Mouse (Mus musculus) R1 (cell line): ENCODE measurements around the gene Syf2.

Source experiments
- DNase-seq: peaks from one replicate; pipeline ENCODE4 v3.0.0-alpha.2; 2018; ENCODE audit warnings: low read depth, low spot score

Syf2 gene

DNA sequence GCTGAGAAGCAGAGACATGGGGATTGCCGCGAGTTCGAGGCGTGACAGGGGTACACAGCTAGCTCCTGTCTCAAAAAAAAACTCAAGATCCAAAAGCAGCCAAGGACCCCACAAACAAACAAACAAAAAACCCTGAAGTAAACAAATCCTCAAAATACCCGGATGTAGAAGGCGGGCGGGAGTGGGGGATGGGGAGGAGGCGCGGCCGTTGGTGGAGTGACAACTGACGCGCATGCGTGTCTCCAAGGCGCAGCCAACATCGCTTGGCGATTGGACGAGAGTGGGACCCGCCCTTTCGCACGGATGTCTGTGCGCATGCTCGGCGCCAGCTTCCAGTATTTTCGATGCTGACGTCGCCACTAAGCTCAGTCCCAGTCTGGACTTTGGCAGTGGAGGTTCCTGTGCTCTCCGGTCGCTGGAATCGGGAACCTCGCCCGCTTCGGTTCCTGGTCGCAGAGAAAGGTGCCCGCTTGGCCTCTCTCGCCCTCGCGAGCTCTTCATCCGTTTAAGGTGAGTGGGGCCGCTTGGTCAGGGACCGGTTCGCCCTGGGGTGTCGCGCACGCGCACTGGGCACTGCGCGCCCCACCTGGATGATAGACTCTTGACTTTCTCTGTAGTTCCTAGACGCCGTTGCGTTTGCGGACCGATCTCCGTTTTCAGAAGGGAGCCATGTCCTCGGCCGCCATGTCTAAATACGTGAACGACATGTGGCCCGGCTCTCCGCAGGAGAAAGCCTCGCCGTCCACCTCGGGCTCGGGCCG is 7.3 kb upstream of the Syf2 start, which contains the start of gene Rsrp1:
TSS of gene Rsrp1 (plus strand) at position 335 of the 761 bp plus-strand sequence.
- DNase-seq, result peak; percentile 98

DNA sequence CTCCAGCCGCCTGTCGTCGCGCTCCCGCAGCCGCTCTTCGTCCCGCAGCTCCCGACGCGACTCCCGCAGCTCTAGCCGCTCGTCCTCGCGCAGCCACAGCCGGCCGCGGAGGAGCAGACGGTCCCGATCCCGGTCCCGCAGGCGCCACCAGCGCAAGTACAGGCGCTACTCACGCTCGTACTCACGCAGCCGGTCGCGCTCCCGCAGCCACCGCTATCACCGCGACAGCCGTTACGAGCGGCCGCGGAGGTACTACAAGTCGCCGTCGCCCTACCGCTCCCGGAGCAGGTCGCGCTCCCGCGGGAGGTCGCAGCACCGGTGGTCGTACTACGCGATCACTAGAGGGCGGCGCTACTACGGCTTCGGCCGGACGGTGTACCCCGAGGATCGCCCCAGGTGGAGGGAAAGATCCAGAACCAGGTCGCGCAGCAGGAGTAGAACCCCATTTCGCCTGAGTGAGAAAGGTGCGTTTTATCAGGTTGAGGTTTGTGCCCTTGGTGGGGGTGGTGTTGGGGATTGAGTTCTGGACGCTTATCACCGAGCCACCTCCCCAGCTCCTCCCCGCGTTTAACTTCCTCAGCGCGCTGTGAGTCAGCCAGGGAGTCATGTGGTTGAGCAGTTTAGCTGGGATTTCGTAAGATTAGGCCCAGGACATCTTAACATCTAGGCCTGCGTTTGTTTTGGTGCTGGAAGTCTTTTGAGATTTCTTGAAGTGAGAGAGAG is 6.5 kb upstream of the Syf2 start:
- peak; percentile 75 for DNase-seq

GRCm38 (mm10) chr4:134925206-134925605 is 5.5 kb upstream of the Syf2 start:
- no peak for DNase-seq

DNA sequence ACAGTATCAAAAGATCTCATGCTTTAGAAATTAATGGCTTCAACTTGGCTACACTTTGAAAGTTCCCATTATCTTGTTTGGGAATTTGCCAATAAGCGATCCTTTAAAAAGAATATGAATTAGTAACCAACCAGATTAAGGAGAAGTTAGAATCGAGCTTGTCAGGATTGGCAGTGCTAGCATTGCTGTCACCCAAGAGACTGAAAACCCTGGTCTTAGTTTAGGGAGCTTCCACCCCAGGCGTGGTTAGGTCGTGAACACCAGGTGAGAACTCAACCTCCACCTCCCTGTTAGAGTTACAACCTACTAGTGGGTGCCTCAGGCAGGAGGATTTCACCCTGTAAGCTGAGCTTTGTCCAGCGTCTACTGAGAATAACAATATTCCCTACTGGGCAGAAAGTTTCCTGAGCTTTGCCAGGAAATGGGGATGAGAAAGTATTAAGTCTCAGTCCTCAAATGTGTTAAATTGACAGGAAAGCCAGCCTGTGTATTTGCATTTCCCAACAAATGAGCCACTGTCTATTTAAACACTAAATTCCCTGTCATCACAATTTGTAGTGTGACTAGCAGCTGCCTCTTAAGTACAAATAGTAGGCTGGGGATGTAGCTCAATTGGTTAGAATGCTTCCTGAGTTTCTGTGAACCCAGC is 2.8 kb upstream of the Syf2 start:
- no peak for DNase-seq

DNA sequence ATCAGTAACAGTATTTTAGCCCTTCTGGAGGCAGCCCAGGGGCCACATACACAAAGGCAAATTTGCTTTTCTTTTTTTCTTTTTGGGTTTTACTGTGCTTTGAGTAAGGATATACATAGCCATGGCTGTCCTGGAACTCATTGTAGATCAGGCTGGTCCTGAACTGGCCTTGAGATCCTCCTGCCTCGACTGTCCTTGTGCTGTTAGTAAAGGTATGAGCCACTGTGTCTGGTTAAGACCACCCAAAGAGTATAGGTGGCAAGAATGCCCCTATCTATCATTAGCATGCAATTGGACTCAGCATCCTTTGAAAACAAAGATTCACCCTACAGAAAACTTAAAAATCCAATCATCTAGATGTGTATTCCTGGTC is 2.2 kb upstream of the Syf2 start:
- DNase-seq, result no peak

DNA sequence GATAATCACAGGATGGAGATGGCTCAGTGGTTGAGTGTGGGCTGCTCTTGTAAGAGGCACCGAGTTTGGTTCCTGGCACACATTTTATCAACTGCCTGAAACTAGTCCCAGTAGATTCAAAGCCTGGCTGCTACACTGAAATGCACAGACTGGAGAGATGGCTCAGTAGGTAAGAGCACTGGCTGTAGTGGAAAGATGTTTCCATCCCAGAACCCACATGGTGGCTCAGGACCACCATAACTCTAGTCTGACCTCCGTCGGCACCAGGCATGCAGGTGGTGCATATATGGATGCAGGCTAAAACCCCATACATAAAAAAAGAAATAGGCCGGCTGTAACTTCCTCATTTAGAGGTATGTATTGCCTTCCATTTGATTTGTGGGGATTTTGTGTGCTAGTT is 1.2 kb upstream of the Syf2 start:
- no peak for DNase-seq

GRCm38 (mm10) chr4:134930190-134930589 is 508 bp upstream of the Syf2 start:
- DNase-seq, result no peak

- DNase-seq, result peak; percentile 54
Measured at GRCm38 (mm10) chr4:134937240-134938176, 6.8 kb downstream of the Syf2 start.

DNA sequence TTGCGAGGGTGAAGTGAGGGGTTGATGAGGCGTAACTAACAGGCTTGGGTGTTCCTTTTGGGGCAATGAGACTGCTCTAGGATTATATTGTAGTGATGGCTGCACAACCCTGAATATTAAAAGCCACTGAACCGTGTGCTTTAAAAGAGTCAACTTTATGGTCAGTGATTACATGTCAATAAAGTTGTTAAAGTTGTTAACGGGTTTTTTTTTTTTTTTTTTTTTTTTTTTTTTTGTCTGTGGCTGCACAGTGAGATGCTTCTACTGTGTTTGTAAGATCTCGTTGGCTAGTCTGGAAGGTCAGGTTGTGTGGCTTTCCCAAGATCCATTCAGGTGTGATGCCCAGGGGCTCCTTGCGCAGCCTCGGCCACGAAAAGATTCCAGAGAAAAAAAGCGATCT is 9.2 kb downstream of the Syf2 start:
- no peak for DNase-seq

DNA sequence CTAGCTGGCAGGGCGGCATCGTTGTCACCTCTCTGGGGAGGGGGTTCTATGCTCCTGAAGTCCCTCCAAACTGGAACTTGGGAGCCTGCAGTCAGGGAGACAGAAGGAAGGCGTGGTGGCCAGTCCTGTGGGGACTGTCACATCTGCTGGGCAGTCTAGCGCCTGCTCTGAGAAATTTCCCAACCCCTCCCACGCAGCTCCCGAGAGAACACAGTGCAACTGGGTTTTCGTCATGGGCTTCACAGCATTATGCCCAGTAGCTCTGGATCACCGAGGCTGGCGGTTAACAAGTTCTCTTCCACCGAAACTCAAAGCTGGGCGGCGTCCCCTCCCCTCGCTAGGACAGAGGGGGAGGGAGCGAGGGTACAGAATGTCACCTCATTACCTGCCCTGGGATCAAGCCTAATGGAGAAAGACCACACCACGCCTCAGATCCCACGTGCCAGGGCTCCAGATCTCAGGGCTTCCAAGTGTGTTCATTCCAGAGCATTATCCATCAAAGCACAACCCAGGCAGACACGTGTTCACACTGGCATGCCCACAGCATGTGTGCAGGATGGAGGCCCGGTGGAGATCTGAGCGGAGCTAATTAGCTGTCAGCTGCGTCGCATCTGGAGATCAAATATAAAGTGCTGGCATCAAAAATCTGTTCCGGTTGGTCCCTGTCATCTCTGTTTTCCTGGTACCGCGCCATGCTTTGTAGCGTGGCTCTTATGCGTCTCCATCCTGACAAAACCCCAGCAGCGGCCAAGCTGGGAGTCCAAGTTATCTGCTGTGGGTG is 13.2 kb downstream of the Syf2 start:
- DNase-seq, result no peak

GRCm38 (mm10) chr4:134946024-134946744 is 15.5 kb downstream of the Syf2 start:
- DNase-seq, result peak; percentile 87

DNA sequence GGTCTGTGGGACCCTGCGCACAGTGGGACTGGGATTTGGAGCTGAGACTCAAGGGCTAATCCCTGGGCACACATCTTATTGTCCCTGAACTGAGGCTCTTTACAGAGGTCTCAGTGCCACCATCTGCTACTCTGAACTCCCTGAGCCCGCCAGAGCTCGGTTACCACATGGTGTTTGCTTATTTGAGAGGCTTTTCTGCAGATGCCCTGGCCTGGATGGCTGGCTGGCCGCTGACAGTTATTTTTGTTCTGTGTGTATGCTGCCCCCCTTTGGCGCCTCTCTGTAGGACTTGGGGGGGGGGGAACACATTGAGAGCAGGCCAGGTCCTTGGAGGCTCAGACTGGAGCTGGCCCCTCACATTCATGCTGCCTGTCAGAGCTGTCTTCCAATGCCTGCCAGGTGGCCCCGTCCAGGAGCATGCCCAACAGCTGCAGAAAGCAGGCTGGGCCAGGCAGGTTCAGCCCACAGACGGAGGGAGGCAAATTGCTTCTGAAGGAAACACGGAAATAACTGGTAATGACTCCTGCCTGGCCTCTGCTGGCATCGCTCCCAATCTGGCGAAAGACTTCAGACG is 19.9 kb downstream of the Syf2 start:
- DNase-seq, result peak; percentile 42

- DNase-seq, result peak; percentile 39
Measured at GRCm38 (mm10) chr4:134954461-134954860, 23.8 kb downstream of the Syf2 start.

DNA sequence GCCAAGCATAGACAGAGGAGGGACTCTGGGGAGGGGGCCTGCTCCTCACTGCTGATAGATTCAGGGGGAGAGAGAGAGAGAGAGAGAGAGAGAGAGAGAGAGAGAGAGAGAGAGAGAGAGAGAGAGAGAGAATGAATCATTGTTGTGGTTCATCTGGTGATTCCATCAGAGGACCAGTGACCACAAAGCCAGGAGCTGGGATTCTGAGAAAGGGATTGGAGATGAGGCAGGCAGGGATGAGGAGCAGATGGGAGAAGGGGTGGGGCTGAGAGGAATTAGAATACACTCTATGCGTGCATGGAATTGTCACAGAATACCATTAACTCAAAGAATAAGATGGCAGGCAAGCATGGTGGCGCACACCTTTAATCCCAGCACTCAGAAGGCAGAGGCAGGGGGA is 24.5 kb downstream of the Syf2 start:
- no peak for DNase-seq

GRCm38 (mm10) chr4:134955845-134956244 is 25.1 kb downstream of the Syf2 start:
- DNase-seq, result no peak

DNA sequence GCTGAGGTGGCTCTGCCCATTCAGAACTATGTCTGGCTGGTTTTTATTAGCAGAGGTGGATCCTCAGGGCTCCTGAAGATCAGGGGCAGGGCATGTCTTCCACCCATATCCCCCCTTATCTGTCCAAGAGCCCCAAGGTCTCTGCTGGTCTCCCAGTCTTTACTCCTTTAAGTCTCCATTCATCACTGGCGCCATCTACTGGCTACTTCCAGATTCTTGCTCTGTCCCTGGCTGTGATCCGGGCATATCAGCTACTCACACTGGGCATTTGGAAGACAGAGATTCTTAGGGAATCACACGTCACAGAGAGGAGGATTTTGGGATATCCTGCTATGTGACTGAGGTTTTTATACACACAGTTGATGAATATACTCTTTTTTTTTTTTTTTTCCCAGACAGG is 25.6 kb downstream of the Syf2 start:
- peak; percentile 85 for DNase-seq

DNA sequence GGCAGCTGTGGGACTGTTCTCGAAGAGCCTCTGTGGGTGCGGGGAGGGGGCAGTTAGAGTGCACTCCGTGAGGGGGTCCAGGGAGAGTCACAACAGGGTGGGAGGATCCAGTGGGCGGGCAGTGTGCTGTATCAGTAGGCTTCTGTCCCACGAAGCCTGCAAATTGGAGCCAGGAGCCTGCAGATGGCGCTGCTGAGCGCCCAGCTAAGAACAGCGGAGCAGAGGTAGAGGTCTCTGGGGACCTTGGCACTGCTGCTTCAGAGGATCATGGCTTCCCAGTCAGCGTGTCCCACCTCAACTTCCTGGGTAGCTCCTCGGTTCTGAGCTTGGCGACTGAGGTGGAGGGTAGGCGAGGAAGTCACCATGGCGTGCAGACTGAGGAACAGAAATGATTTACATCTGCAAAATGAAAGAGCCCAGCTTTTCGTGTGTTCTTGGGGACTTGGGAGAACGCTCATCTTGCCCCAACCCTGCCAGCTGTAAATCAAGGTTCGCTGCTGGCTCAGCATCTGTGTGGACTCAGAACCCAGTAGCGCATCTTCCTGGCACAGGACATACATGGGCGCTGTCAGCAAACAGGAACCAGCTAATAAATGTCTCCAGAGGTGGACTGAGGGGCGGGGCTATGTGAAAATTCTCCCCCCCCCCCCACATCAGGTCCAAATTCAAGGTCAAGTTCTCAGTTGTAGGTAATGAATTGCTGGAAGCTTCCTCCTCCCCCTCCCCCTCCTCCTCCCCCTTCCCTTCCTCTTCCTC is 32.5 kb downstream of the Syf2 start:
- peak; percentile 90 for DNase-seq

- no peak for DNase-seq
Measured at GRCm38 (mm10) chr4:134967887-134968604, 37.3 kb downstream of the Syf2 start.
